Mouse (Mus musculus) forebrain, embryonic 13.5 days (tissue): Measurements from ENCODE around the gene Alg11. TPM values are rescaled to one million over a fixed set of nuclear protein-coding genes. Genes with fewer than 3 reads are reported as not detected.

ENCODE experiments used
- ATAC-seq: fragments of 200-750 bp; cut with Nextera tagmentation; 2 replicates; pipeline ENCODE4 v1.8.0; 2017
- H3K27ac ChIP-seq: fragments of 300-500 bp; sonication (generic); 2 replicates; pipeline ENCODE4 v1.5.1; 2015; ENCODE audit warnings: inconsistent platforms, mild to moderate bottlenecking, moderate library complexity
- H3K27me3 ChIP-seq: fragments of 300-500 bp; sonication (generic); 2 replicates; pipeline ENCODE4 v1.6.1; 2015; ENCODE audit warnings: mild to moderate bottlenecking, inconsistent platforms
- H3K36me3 ChIP-seq: fragments of 300-500 bp; sonication (generic); 2 replicates; pipeline ENCODE4 v1.6.1; 2015; ENCODE audit warnings: mild to moderate bottlenecking, inconsistent platforms; ENCODE audit not compliant: poor library complexity, severe bottlenecking
- H3K4me1 ChIP-seq: fragments of 300-500 bp; sonication (generic); 2 replicates; pipeline ENCODE4 v1.6.1; 2015; ENCODE audit warnings: inconsistent platforms
- H3K4me2 ChIP-seq: fragments of 300-500 bp; sonication (generic); 2 replicates; pipeline ENCODE4 v1.6.1; 2015; ENCODE audit warnings: inconsistent platforms, mild to moderate bottlenecking, moderate library complexity
- H3K4me3 ChIP-seq: fragments of 300-500 bp; sonication (generic); 2 replicates; pipeline ENCODE4 v1.5.1; 2015; ENCODE audit warnings: mild to moderate bottlenecking, inconsistent platforms
- H3K9ac ChIP-seq: fragments of 300-500 bp; sonication (generic); 2 replicates; pipeline ENCODE4 v1.6.1; 2015; ENCODE audit warnings: mild to moderate bottlenecking, inconsistent platforms
- H3K9me3 ChIP-seq: fragments of 300-500 bp; sonication (generic); replicated peaks from 2 replicates; pipeline ENCODE4 v1.6.1; 2016; ENCODE audit warnings: inconsistent platforms
- WGBS: fragments of 180-500 bp; shearing (Covaris S2); methylation state at CpG from one replicate; pipeline ENCODE4 v1.1.7; 2015; 5-methylcytosine and 5-hydroxymethylcytosine counted together
- polyA plus RNA-seq: library from polyadenylated mRNA; unstranded; fragments of >200 nt; fragmentation: Nextera tagmentation; extraction: Ambion mirVana; gene quantifications from 2 replicates; pipeline ENCODE4 v1.2.1, GENCODE M21; 2015

Gene Alg11
- polyA plus RNA-seq, 1 experiment from 2014 or later, result 28.9 TPM

DNA sequence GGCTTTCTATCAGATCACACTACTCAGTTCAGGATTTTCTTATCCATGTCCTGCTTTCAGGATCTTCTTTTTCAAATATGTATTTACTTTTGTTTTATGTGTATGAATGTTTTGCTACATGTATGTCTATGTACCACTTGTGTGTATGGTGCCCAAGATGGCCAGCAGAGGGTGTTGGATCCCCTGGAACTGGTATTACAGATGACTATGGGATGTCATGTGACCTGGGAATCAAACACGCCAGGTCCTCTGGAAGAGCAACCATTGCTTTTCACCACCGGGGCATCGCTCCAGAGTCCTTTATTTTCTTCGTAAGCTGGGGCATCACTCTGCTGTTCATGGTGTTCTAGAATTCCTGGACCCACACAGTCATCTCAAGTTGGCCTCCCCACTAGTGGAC lies 28.7 kb downstream of the Alg11 start:
- WGBS, result 91% methylated on average over 4 of the region's 4 CpGs
- Histone ChIP-seq H3K27me3 (no peaks in the 10 kb centered on the region), H3K4me1 (no peaks in the 10 kb centered on the region), H3K9ac (no peak overlapping the region), H3K4me3 (no peak overlapping the region), H3K9me3 (no peaks in the 10 kb centered on the region), H3K36me3 (no peaks in the 10 kb centered on the region), H3K27ac (no peak overlapping the region), H3K4me2 (no peak overlapping the region)
- no peak for ATAC-seq

DNA sequence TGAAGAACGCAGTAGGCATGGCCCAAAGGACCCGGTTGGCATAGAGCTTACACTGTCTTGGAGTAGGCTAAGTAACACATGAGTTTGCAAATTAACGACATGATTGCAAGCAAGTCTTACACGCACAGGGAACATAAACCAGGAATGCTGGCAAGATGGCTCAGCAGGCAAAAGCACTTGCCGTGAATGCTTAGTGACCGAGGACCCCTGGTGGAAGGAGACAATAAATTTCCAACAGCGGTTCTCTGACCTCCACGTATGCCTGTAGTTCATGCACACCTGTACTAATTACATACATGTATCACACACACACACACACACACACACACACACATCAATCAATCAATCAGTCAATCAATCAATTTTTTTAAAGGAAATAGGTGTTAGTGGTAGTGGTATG lies 31.0 kb downstream of the Alg11 start:
- Histone ChIP-seq H3K9ac (no peak overlapping the region), H3K4me2 (no peak overlapping the region), H3K4me3 (no peak overlapping the region), H3K36me3 (no peaks in the 10 kb centered on the region), H3K4me1 (no peaks in the 10 kb centered on the region), H3K27me3 (no peaks in the 10 kb centered on the region), H3K9me3 (no peaks in the 10 kb centered on the region), H3K27ac (no peak overlapping the region)
- ATAC-seq, result no peak
- 65% methylated on average over 8 of the region's 8 CpGs for WGBS

DNA sequence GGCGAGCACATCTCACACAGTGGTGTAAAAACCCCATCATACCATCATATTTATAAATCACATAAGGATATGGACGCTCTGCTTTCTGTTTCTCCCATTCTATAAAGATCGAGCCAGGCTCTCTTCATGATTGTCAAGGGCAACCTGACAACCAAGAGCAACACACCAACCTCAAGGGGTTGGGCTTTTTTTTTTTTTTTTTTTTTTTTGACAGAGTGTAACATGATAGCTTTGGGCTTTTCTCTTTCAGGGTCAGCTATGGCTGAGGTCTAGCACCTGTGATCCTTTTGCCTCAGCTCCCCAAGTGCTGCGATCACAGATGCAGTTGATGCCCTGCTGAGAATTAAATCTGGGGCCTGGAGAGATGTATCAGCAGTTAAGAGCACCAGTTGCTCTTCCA lies 46.5 kb downstream of the Alg11 start:
- Histone ChIP-seq H3K9ac (no peak overlapping the region), H3K4me1 (no peaks in the 10 kb centered on the region), H3K4me3 (no peak overlapping the region), H3K36me3 (no peaks in the 10 kb centered on the region), H3K9me3 (no peaks in the 10 kb centered on the region), H3K27ac (no peak overlapping the region), H3K4me2 (no peak overlapping the region), H3K27me3 (no peaks in the 10 kb centered on the region)
- WGBS, result 80% methylated on average over 4 of the region's 4 CpGs
- no peak for ATAC-seq

Other genes starting within 250 kb of the Alg11 start
- not detected in 2 replicates for gene Defb50, start 237.2 kb upstream of the Alg11 start, polyA plus RNA-seq
- gene Defb2, start 220.8 kb upstream of the Alg11 start, polyA plus RNA-seq, result not detected in 2 replicates
- gene Defb10, start 201.8 kb upstream of the Alg11 start, polyA plus RNA-seq, result not detected in 2 replicates
- gene Defb9, start 175.3 kb upstream of the Alg11 start, polyA plus RNA-seq, result not detected in 2 replicates
- gene Defb11, start 154.3 kb upstream of the Alg11 start, polyA plus RNA-seq, result 3.2 and 3.4 TPM in 2 replicates
- gene Defb15, start 128.0 kb upstream of the Alg11 start, polyA plus RNA-seq, result not detected in 2 replicates
- not detected in 2 replicates for gene Defb35, start 122.4 kb upstream of the Alg11 start, polyA plus RNA-seq
- not detected in 2 replicates for gene Defb13, start 114.0 kb upstream of the Alg11 start, polyA plus RNA-seq
- gene Fam90a1a, start 102.0 kb upstream of the Alg11 start, polyA plus RNA-seq, result not detected in 2 replicates
- not detected in 2 replicates for gene Ccdc70, start 90.9 kb upstream of the Alg11 start, polyA plus RNA-seq
- 1.3 TPM in 2 replicates for gene Atp7b, start 416 bp upstream of the Alg11 start, polyA plus RNA-seq
- 0.26 and 0.62 TPM in 2 replicates for gene Nek5, start 64.3 kb downstream of the Alg11 start, polyA plus RNA-seq
- 7.0 and 7.2 TPM in 2 replicates for gene Nek3, start 105.7 kb downstream of the Alg11 start, polyA plus RNA-seq
- 49.3 and 51.4 TPM in 2 replicates for gene Ckap2, start 125.1 kb downstream of the Alg11 start, polyA plus RNA-seq
- gene Vps36, start 132.1 kb downstream of the Alg11 start, polyA plus RNA-seq, result 43.2 and 44.3 TPM in 2 replicates
- 5.9 and 6.6 TPM in 2 replicates for gene Thsd1, start 166.6 kb downstream of the Alg11 start, polyA plus RNA-seq
- gene Tpte, start 222.7 kb downstream of the Alg11 start, polyA plus RNA-seq, result not detected in 2 replicates